Mouse (Mus musculus) heart, embryonic 14.5 days (tissue): ENCODE measurements at regions not wholly inside any gene's neighbourhood (a gene's known extent, or its start where the extent isn't known, plus 50 kb on each side); places are given as distances from the start of the nearest gene placed in this dataset.

ENCODE experiments used
- ATAC-seq: fragments of 200-750 bp; cut with Nextera tagmentation; 2 replicates; pipeline ENCODE4 v1.8.0; 2017; ENCODE audit warnings: low read depth, moderate TSS enrichment; ENCODE audit not compliant: insufficient number of reproducible peaks, insufficient read depth, low FRiP score
- H3K27ac ChIP-seq, 2 experiments: fragments of 200-500 bp in 1 of 2; fragments of 300-500 bp in 1 of 2; sonication (generic) in 1 of 2; replicated peaks in 1 of 2; 2 replicates each; pipeline ENCODE4 v1.5.1; 2012 to 2014; ENCODE audit warnings: low read depth in 2 of 2, low read length in 2 of 2, control low read depth in 1 of 2, mild to moderate bottlenecking in 1 of 2, mixed read lengths in 1 of 2; ENCODE audit not compliant: control insufficient read depth in 1 of 2, insufficient read depth in 1 of 2
- H3K27me3 ChIP-seq: fragments of 300-500 bp; sonication (generic); 2 replicates; pipeline ENCODE4 v1.6.1; 2014; ENCODE audit warnings: mild to moderate bottlenecking, low read length, control low read depth; ENCODE audit not compliant: control insufficient read depth, insufficient read depth
- H3K36me3 ChIP-seq: fragments of 300-500 bp; sonication (generic); 2 replicates; pipeline ENCODE4 v1.6.1; 2014; ENCODE audit warnings: mild to moderate bottlenecking, control low read depth, low read length, mixed read lengths; ENCODE audit not compliant: control insufficient read depth, insufficient read depth
- H3K4me1 ChIP-seq, 2 experiments: fragments of 200-500 bp in 1 of 2; fragments of 300-500 bp in 1 of 2; sonication (generic) in 1 of 2; 2 replicates each; pipeline ENCODE4 v1.6.1; 2012 to 2014; ENCODE audit warnings: low read length in 2 of 2, control low read depth in 1 of 2, mixed read lengths in 1 of 2; ENCODE audit not compliant: control insufficient read depth in 2 of 2, insufficient read depth in 2 of 2
- H3K4me2 ChIP-seq: fragments of 300-500 bp; sonication (generic); 2 replicates; pipeline ENCODE4 v1.6.1; 2014; ENCODE audit warnings: mild to moderate bottlenecking, low read length
- H3K4me3 ChIP-seq, 2 experiments: fragments of 200-500 bp in 1 of 2; fragments of 300-500 bp in 1 of 2; sonication (generic) in 1 of 2; 2 replicates each; pipeline ENCODE4 v1.5.1; 2012 to 2014; ENCODE audit warnings: low read length in 2 of 2, mild to moderate bottlenecking in 2 of 2, control low read depth in 1 of 2, low read depth in 1 of 2, moderate library complexity in 1 of 2; ENCODE audit not compliant: control insufficient read depth in 1 of 2, insufficient read depth in 1 of 2
- H3K9ac ChIP-seq: fragments of 300-500 bp; sonication (generic); 2 replicates; pipeline ENCODE4 v1.6.1; 2014; ENCODE audit warnings: mild to moderate bottlenecking, low read length
- H3K9me3 ChIP-seq: fragments of 300-500 bp; sonication (generic); 2 replicates; pipeline ENCODE4 v1.6.1; 2016; ENCODE audit warnings: low read length, control low read depth; ENCODE audit not compliant: control insufficient read depth
- WGBS: fragments of 180-500 bp; shearing (Covaris S2); extraction: QIAGEN DNeasy Blood & Tissue Kit; methylation state at CpG from one replicate; pipeline ENCODE4 v1.1.7; 2014; 5-methylcytosine and 5-hydroxymethylcytosine counted together

DNA sequence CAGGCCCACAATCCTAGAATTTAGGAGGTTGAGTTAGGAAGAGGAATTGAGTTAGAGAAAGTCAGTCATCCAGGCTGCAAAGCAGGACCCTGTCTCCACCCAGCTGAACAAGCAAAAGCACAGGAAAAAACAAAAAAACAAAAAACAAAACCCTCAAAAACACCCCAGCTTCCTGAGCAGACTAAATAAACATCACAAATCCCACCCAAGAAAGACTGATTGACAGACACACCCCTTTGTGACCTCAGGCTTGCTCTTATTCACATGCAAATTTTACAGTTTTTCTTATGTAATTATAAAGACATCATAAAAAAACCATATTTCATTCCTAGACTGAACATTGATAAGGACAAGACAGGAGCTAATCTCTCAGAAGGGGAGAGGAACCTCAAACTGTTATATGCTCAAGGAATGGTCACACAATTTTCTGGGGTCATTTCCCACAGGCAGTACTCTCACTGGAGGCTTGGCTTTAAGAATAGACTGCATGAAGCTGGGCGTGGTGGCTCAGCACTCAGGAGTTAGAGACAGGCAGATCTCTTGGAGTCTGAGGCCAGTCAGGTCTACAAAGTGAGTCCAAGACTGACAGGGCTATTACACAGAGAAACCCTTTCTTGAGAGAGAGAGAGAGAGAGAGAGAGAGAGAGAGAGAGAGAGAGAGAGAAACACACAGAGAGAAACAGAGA is 73.8 kb upstream of the Marcks start:
- H3K9me3 ChIP-seq: 0 out of 2 replicates have a peak, but pooled peaks cover 3% of the 10 kb centered on the region
- no peaks in the 10 kb centered on the region for H3K4me1 ChIP-seq
- no peak overlapping the region for H3K4me3 ChIP-seq
- no peaks in the 10 kb centered on the region for H3K27me3 ChIP-seq
- no peak for ATAC-seq
- H3K36me3 ChIP-seq: no peaks in the 10 kb centered on the region
- no peak overlapping the region for H3K4me2 ChIP-seq
- no peak overlapping the region for H3K9ac ChIP-seq
- no peak overlapping the region for H3K27ac ChIP-seq
- 39% methylated on average over 1 of the region's 1 CpGs for WGBS

DNA sequence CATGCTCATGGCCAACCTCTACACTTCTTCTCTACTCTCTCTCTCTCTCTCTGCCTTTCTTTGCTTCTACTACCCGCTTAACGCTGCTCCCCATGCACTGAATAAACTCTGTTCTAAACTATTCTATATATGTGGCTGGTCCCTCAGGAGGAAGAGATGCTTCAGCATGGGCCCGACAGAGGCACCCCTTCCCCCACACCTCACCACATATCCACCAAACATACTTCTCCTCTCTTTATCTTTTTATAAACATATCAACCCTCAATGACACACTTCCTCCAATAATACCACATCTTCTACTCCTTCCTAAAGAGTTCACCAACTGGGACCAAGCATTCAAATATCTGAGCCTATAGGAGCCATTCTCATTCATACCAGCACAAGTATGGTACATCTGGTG is 72.6 kb upstream of the Marcks start:
- Histone ChIP-seq H3K9ac (no peak overlapping the region), H3K4me1 (no peaks in the 10 kb centered on the region), H3K27me3 (no peaks in the 10 kb centered on the region), H3K4me3 (no peak overlapping the region), H3K27ac (no peak overlapping the region), H3K9me3 (0 out of 2 replicates have a peak, but pooled peaks cover 3% of the 10 kb centered on the region), H3K36me3 (no peaks in the 10 kb centered on the region), H3K4me2 (no peak overlapping the region)
- ATAC-seq: no peak
- 86% methylated on average over 3 of the region's 3 CpGs for WGBS

DNA sequence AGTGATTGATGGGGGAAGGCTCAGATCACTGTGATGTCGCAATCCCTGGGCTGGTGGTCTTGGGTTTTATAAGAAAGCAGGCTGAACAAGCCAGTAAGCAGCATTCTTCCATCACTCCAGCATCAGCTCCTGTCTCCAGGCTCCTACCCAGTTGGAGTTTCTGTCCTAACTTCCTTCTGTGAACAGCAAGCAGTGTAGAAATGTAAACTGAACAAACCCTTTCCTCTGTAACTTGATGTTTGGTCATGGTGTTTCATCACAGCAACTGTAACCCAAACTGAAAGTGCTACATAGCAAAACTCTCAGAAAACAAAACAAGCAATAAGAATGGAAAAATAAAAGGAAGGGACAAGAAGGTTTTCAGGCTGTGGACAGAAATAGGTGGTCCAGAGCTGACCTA is 71.5 kb upstream of the Marcks start:
- no peaks in the 10 kb centered on the region for H3K27me3 ChIP-seq
- no peak overlapping the region for H3K9ac ChIP-seq
- 0 out of 2 replicates have a peak, but pooled peaks cover 3% of the 10 kb centered on the region for H3K9me3 ChIP-seq
- no peak for ATAC-seq
- no peaks in the 10 kb centered on the region for H3K4me1 ChIP-seq
- no peak overlapping the region for H3K4me3 ChIP-seq
- H3K4me2 ChIP-seq: no peak overlapping the region
- H3K36me3 ChIP-seq: no peaks in the 10 kb centered on the region
- WGBS: 90% methylated on average over 1 of the region's 1 CpGs
- no peak overlapping the region for H3K27ac ChIP-seq

DNA sequence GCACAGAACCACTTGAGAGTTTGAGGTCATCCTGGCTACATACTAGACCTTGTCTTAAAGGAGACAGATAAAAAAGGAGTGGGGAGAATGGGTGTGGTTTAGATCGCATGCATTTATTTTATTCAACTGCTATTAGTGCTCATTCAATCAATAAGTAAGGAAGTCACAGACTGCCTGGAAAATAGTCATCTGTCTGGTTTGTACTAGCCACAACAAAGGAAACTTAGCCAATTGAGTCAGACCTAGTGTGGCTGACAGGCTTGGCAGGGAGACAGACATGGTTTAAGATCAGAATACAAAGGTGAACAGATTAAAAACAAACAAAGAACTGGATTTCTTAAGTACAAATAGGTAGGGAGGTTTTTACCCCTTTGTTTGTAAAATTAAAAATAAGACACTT is 68.3 kb upstream of the Marcks start:
- no peak for ATAC-seq
- Histone ChIP-seq H3K9me3 (0 out of 2 replicates have a peak, but pooled peaks cover 3% of the 10 kb centered on the region), H3K27me3 (no peaks in the 10 kb centered on the region), H3K9ac (no peak overlapping the region), H3K4me2 (no peak overlapping the region), H3K4me1 (no peaks in the 10 kb centered on the region), H3K4me3 (no peak overlapping the region), H3K36me3 (no peaks in the 10 kb centered on the region), H3K27ac (no peak overlapping the region)
- WGBS: 97% methylated on average over 1 of the region's 1 CpGs

DNA sequence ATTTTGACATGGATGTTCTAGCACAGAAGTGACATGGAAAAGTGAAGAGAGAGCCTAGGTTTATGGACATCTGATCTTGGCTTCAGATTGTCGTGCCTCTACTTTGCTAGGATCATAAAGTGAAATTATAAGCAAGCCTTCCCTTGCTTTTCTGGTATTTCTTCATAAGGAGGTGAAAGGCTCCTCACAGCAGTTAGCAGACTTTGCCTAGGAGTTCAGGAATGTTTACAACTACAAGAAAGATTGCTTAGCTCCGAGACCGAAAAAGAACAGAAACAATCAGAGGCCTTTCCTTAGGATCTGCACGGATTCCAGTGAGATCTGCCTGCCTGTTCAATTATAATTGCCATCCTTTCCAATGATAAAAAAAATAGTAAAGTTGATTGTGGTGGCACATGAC is 67.8 kb upstream of the Marcks start:
- Histone ChIP-seq H3K27me3 (no peaks in the 10 kb centered on the region), H3K27ac (no peak overlapping the region), H3K4me2 (no peak overlapping the region), H3K9ac (no peak overlapping the region), H3K9me3 (0 out of 2 replicates have a peak, but pooled peaks cover 3% of the 10 kb centered on the region), H3K36me3 (no peaks in the 10 kb centered on the region), H3K4me1 (no peaks in the 10 kb centered on the region), H3K4me3 (no peak overlapping the region)
- WGBS: 84% methylated on average over 4 of the region's 4 CpGs
- no peak for ATAC-seq

DNA sequence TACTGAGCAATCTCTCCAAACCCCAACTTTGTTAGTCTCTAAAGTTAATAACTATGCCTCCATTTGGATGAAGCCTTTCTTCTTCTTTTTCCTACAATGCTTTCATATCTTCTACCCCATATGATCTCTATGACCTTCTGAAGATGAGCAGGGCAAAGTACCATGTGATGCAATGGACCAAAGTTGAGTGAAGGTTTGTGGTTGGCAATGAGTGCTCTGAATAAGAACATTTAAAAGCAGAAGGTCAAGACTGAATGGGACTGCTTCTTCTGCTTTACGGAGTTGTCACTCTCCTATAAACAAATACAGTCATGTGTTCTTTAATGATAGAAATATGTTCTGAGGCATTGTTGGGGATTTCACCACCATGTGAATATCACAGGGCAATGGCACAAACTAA is 65.0 kb upstream of the Marcks start:
- H3K4me1 ChIP-seq: no peaks in the 10 kb centered on the region
- 0 out of 2 replicates have a peak, but pooled peaks cover 3% of the 10 kb centered on the region for H3K9me3 ChIP-seq
- H3K36me3 ChIP-seq: no peaks in the 10 kb centered on the region
- no peak overlapping the region for H3K27ac ChIP-seq
- no peak overlapping the region for H3K9ac ChIP-seq
- no peak overlapping the region for H3K4me3 ChIP-seq
- no peak for ATAC-seq
- H3K27me3 ChIP-seq: no peaks in the 10 kb centered on the region
- 95% methylated on average over 1 of the region's 1 CpGs for WGBS
- no peak overlapping the region for H3K4me2 ChIP-seq

DNA sequence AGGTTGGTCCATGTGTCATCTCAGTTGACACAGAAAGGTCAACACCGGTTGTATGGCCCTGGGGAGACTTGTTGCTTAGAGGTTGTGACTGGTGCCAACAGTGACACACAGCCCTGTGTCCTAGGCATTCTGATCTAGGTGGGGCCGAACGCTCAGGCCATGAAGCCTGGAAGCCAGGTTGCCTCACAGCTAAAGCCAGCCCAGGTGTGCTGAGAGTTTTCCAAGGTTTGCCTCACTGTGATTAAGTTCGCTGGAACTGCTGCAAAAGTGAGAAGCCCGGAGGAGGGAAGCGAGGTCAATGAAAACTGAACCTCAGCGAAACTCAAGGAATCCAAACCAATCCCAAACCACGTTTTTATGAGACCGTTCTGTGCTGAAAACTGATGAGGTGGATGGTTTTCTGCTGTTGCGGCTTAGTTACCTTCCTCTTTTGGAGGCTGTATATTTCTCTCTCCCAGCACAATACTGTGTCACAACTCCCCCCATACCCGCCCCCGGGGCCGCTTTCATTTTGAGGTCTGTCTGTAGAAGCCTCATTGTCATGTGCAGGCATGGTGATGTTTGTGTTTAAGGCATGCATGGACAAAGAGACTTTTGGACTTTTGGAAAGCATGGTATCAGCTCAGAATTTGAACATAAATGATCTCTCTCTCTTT is 56.2 kb upstream of the Marcks start:
- Histone ChIP-seq H3K4me3 (no peak overlapping the region), H3K36me3 (no peaks in the 10 kb centered on the region), H3K27me3 (no peaks in the 10 kb centered on the region), H3K9me3 (no peaks in the 10 kb centered on the region), H3K9ac (no peak overlapping the region), H3K4me1 (0 out of 4 replicates have a peak, but pooled peaks cover 0 to 3% of the 10 kb centered on the region in 2 experiments), H3K27ac (peak overlapping the region; percentile 25 to 41; a peak in 3 of 4 replicates), H3K4me2 (no peak overlapping the region)
- WGBS: 83% methylated on average over 13 of the region's 13 CpGs
- no peak for ATAC-seq
